Mouse (Mus musculus) thymus, postnatal 4 days (tissue): Measurements from ENCODE around the gene Golga1.

Experiments
- DNase-seq: peaks from one replicate; pipeline ENCODE4 v3.0.0; 2021

Golga1 gene

GRCm38 (mm10) chr2:39005574-39006079 is 59.7 kb downstream of the Golga1 start, which contains the start of gene Rpl35:
Rpl35 (minus strand) TSS chr2:39005624.
- peak; percentile 83 for DNase-seq

- peak; percentile 94 for DNase-seq
Observed at GRCm38 (mm10) chr2:39004880-39005435, 60.4 kb downstream of the Golga1 start, which contains the start of gene Arpc5l. Arpc5l (plus strand) TSS chr2:39005348.

GRCm38 (mm10) chr2:39004372-39004771 is 61.0 kb downstream of the Golga1 start:
- peak; percentile 42 for DNase-seq

GRCm38 (mm10) chr2:39003512-39003911 is 61.8 kb downstream of the Golga1 start:
- no peak for DNase-seq

- DNase-seq: no peak
Observed at GRCm38 (mm10) chr2:39003106-39003505, 62.2 kb downstream of the Golga1 start.

- no peak for DNase-seq
Observed at GRCm38 (mm10) chr2:39001866-39002265, 63.5 kb downstream of the Golga1 start.

GRCm38 (mm10) chr2:39000587-39000919 is 64.8 kb downstream of the Golga1 start:
- no peak for DNase-seq

GRCm38 (mm10) chr2:38999910-39000586 is 65.3 kb downstream of the Golga1 start:
- DNase-seq: no peak

- DNase-seq: no peak
Observed at GRCm38 (mm10) chr2:38999381-38999780, 66.0 kb downstream of the Golga1 start.

GRCm38 (mm10) chr2:38997386-38998374 is 67.7 kb downstream of the Golga1 start, which contains the start of gene Wdr38:
Wdr38 (plus strand) TSS chr2:38997476.
- DNase-seq: peak; percentile 92

GRCm38 (mm10) chr2:38992452-38992851 is 72.9 kb downstream of the Golga1 start:
- DNase-seq: no peak

GRCm38 (mm10) chr2:38992004-38992403 is 73.3 kb downstream of the Golga1 start:
- no peak for DNase-seq

- no peak for DNase-seq
Observed at GRCm38 (mm10) chr2:38988929-38989328, 76.4 kb downstream of the Golga1 start.

GRCm38 (mm10) chr2:38987803-38988510 is 77.4 kb downstream of the Golga1 start:
- peak; percentile 58 for DNase-seq

GRCm38 (mm10) chr2:38987371-38987770 is 78.0 kb downstream of the Golga1 start:
- DNase-seq: no peak

- DNase-seq: no peak
Observed at GRCm38 (mm10) chr2:38986580-38986979, 78.8 kb downstream of the Golga1 start.

GRCm38 (mm10) chr2:38983456-38983855 is 81.9 kb downstream of the Golga1 start:
- DNase-seq: no peak

GRCm38 (mm10) chr2:38977837-38978236 is 87.5 kb downstream of the Golga1 start:
- no peak for DNase-seq

GRCm38 (mm10) chr2:38975941-38976805 is 89.2 kb downstream of the Golga1 start:
- DNase-seq: no peak

GRCm38 (mm10) chr2:38975181-38975580 is 90.2 kb downstream of the Golga1 start:
- DNase-seq: no peak

GRCm38 (mm10) chr2:38974171-38974570 is 91.2 kb downstream of the Golga1 start:
- no peak for DNase-seq
